Mouse (Mus musculus) lung, embryonic 15.5 days (tissue): Measurements from ENCODE around the gene Gm10401. TPM values are rescaled to one million over a fixed set of nuclear protein-coding genes. Genes with fewer than 3 reads are reported as not detected.
"Not testable (repeated sequence)": the region's sequence is repeated elsewhere in the genome, so short reads cannot be mapped to it uniquely, and the experiment has no call there.

Experiments used
- ATAC-seq: fragments of 200-750 bp; cut with Nextera tagmentation; 2 replicates; pipeline ENCODE4 v1.8.0; 2017; ENCODE audit warnings: moderate number of reproducible peaks, borderline replicate concordance; ENCODE audit not compliant: low FRiP score, low TSS enrichment; ENCODE audit errors: extremely low read depth
- H3K27ac ChIP-seq: fragments of 300-500 bp; sonication (generic); 2 replicates; pipeline ENCODE4 v1.5.1; 2015; ENCODE audit warnings: moderate library complexity, mild to moderate bottlenecking, inconsistent platforms
- H3K27me3 ChIP-seq: fragments of 300-500 bp; sonication (generic); 2 replicates; pipeline ENCODE4 v1.6.1; 2015; ENCODE audit warnings: inconsistent platforms
- H3K36me3 ChIP-seq: fragments of 300-500 bp; sonication (generic); 2 replicates; pipeline ENCODE4 v1.6.1; 2015; ENCODE audit warnings: inconsistent platforms
- H3K4me1 ChIP-seq: fragments of 300-500 bp; sonication (generic); 2 replicates; pipeline ENCODE4 v1.6.1; 2015; ENCODE audit warnings: inconsistent platforms
- H3K4me2 ChIP-seq: fragments of 300-500 bp; sonication (generic); 2 replicates; pipeline ENCODE4 v1.6.1; 2015; ENCODE audit warnings: inconsistent platforms, mild to moderate bottlenecking, moderate library complexity
- H3K4me3 ChIP-seq: fragments of 300-500 bp; sonication (generic); 2 replicates; pipeline ENCODE4 v1.5.1; 2015; ENCODE audit warnings: mild to moderate bottlenecking, inconsistent platforms
- H3K9ac ChIP-seq: fragments of 300-500 bp; sonication (generic); 2 replicates; pipeline ENCODE4 v1.6.1; 2015; ENCODE audit warnings: inconsistent platforms
- H3K9me3 ChIP-seq: fragments of 300-500 bp; sonication (generic); 2 replicates; pipeline ENCODE4 v1.6.1; 2016; ENCODE audit warnings: inconsistent platforms
- WGBS: fragments of 180-500 bp; shearing (Covaris S2); methylation state at CpG from one replicate; pipeline ENCODE4 v1.1.7; 2015; 5-methylcytosine and 5-hydroxymethylcytosine counted together
- polyA plus RNA-seq: library from polyadenylated mRNA; unstranded; fragments of >200 nt; fragmentation: Nextera tagmentation; extraction: Ambion mirVana; gene quantifications from 2 replicates; pipeline ENCODE4 v1.2.1, GENCODE M21; 2015

Gene Gm10401
- polyA plus RNA-seq, 1 experiment from 2014 or later, result 26.9 TPM

GRCm38 (mm10) chr5:115083492-115083891 is 14.6 kb downstream of the Gm10401 start:
- peaks cover 54% of the 10 kb centered on the region for H3K36me3 ChIP-seq
- H3K27me3 ChIP-seq, result no peaks in the 10 kb centered on the region
- WGBS, result 81% methylated on average over 6 of the region's 6 CpGs
- no peak overlapping the region for H3K4me2 ChIP-seq
- H3K9me3 ChIP-seq, result no peaks in the 10 kb centered on the region
- H3K9ac ChIP-seq, result no peak overlapping the region
- ATAC-seq, result no peak
- no peak overlapping the region for H3K27ac ChIP-seq
- H3K4me1 ChIP-seq, result no peaks in the 10 kb centered on the region
- no peak overlapping the region for H3K4me3 ChIP-seq

GRCm38 (mm10) chr5:115081636-115082035 is 16.5 kb downstream of the Gm10401 start:
- ATAC-seq, result no peak
- H3K36me3 ChIP-seq, result peaks cover 44% of the 10 kb centered on the region
- no peaks in the 10 kb centered on the region for H3K27me3 ChIP-seq
- no peak overlapping the region for H3K4me2 ChIP-seq
- no peaks in the 10 kb centered on the region for H3K9me3 ChIP-seq
- H3K4me1 ChIP-seq, result no peaks in the 10 kb centered on the region
- no peak overlapping the region for H3K27ac ChIP-seq
- H3K9ac ChIP-seq, result no peak overlapping the region
- 81% methylated on average over 5 of the region's 5 CpGs for WGBS
- no peak overlapping the region for H3K4me3 ChIP-seq

GRCm38 (mm10) chr5:115076144-115076901 is 21.8 kb downstream of the Gm10401 start:
- peaks cover 12% of the 10 kb centered on the region; the same call in 1 of the 2 replicates for H3K4me1 ChIP-seq
- ATAC-seq, result no peak
- no peak overlapping the region for H3K4me2 ChIP-seq
- H3K9ac ChIP-seq, result no peak overlapping the region
- no peaks in the 10 kb centered on the region for H3K9me3 ChIP-seq
- WGBS, result 58% methylated on average over 5 of the region's 5 CpGs
- peaks cover 16% of the 10 kb centered on the region; the same call in 1 of the 2 replicates for H3K36me3 ChIP-seq
- no peaks in the 10 kb centered on the region for H3K27me3 ChIP-seq
- H3K27ac ChIP-seq, result no peak overlapping the region
- no peak overlapping the region for H3K4me3 ChIP-seq

- H3K36me3 ChIP-seq, result peaks cover 15% of the 10 kb centered on the region; the same call in 1 of the 2 replicates
- 69% methylated on average over 4 of the region's 4 CpGs for WGBS
- no peaks in the 10 kb centered on the region for H3K9me3 ChIP-seq
- no peaks in the 10 kb centered on the region for H3K27me3 ChIP-seq
- no peak overlapping the region for H3K4me2 ChIP-seq
- H3K4me1 ChIP-seq, result peaks cover 14% of the 10 kb centered on the region; the same call in 1 of the 2 replicates
- no peak overlapping the region for H3K27ac ChIP-seq
- no peak for ATAC-seq
- no peak overlapping the region for H3K4me3 ChIP-seq
- no peak overlapping the region for H3K9ac ChIP-seq
Measured at GRCm38 (mm10) chr5:115074749-115075148, 23.3 kb downstream of the Gm10401 start.

- H3K9me3 ChIP-seq, ATAC-seq, H3K27ac ChIP-seq, H3K4me3 ChIP-seq, H3K4me2 ChIP-seq, H3K9ac ChIP-seq, H3K27me3 ChIP-seq: not testable (repeated sequence)
- H3K4me1 ChIP-seq, result peaks cover 14% of the 10 kb centered on the region; the same call in 1 of the 2 replicates
- WGBS, result 69% methylated on average over 8 of the region's 8 CpGs
- peaks cover 15% of the 10 kb centered on the region; the same call in 1 of the 2 replicates for H3K36me3 ChIP-seq
Measured at GRCm38 (mm10) chr5:115073306-115073705, 24.8 kb downstream of the Gm10401 start.

GRCm38 (mm10) chr5:115072143-115072542 is 26.0 kb downstream of the Gm10401 start:
- Histone ChIP-seq H3K9me3 (no peaks in the 10 kb centered on the region), H3K36me3 (peaks cover 11% of the 10 kb centered on the region; the same call in 1 of the 2 replicates), H3K4me2 (no peak overlapping the region), H3K27ac (no peak overlapping the region), H3K4me1 (peaks cover 14% of the 10 kb centered on the region; the same call in 1 of the 2 replicates), H3K27me3 (no peaks in the 10 kb centered on the region), H3K4me3 (no peak overlapping the region), H3K9ac (no peak overlapping the region)
- WGBS, result 71% methylated on average over 7 of the region's 7 CpGs
- no peak; the same call in 1 of the 2 replicates for ATAC-seq

GRCm38 (mm10) chr5:115071096-115071901 is 26.8 kb downstream of the Gm10401 start:
- peaks cover 14% of the 10 kb centered on the region; the same call in 1 of the 2 replicates for H3K4me1 ChIP-seq

GRCm38 (mm10) chr5:115070457-115070856 is 27.6 kb downstream of the Gm10401 start:
- Histone ChIP-seq H3K36me3 (0 out of 2 replicates have a peak, but pooled peaks cover 4% of the 10 kb centered on the region), H3K27ac (no peak overlapping the region), H3K4me2 (no peak overlapping the region), H3K9ac (no peak overlapping the region), H3K4me3 (no peak overlapping the region), H3K4me1 (peaks cover 14% of the 10 kb centered on the region; the same call in 1 of the 2 replicates), H3K9me3 (no peaks in the 10 kb centered on the region), H3K27me3 (no peaks in the 10 kb centered on the region)
- ATAC-seq, result no peak
- 94% methylated on average over 2 of the region's 2 CpGs for WGBS

More at GRCm38 (mm10) chr5:115071096-115071901, 26.8 kb downstream of the Gm10401 start:
- no peaks in the 10 kb centered on the region for H3K27me3 ChIP-seq
- H3K36me3 ChIP-seq, result peaks cover 9% of the 10 kb centered on the region; the same call in 1 of the 2 replicates
- no peak overlapping the region for H3K4me2 ChIP-seq
- 83% methylated on average over 11 of the region's 11 CpGs for WGBS
- H3K4me3 ChIP-seq, result no peak overlapping the region
- H3K9me3 ChIP-seq, result no peaks in the 10 kb centered on the region
- ATAC-seq, result 0 out of 2 replicates have a peak, but pooled peaks have one; percentile 11
- 0 out of 2 replicates have a peak overlapping the region, but pooled peaks have one; percentile 36 for H3K27ac ChIP-seq
- H3K9ac ChIP-seq, result no peak overlapping the region

- no peak for ATAC-seq
- H3K9me3 ChIP-seq, result no peaks in the 10 kb centered on the region
Measured at GRCm38 (mm10) chr5:115069611-115070010, 28.5 kb downstream of the Gm10401 start.

GRCm38 (mm10) chr5:115068671-115069421 is 29.2 kb downstream of the Gm10401 start:
- H3K27me3 ChIP-seq, result no peaks in the 10 kb centered on the region
- no peaks in the 10 kb centered on the region for H3K9me3 ChIP-seq
- no peak overlapping the region for H3K27ac ChIP-seq
- no peak overlapping the region for H3K4me2 ChIP-seq
- H3K36me3 ChIP-seq, result no peaks in the 10 kb centered on the region
- 85% methylated on average over 11 of the region's 11 CpGs for WGBS
- H3K4me3 ChIP-seq, result no peak overlapping the region
- no peak overlapping the region for H3K9ac ChIP-seq
- peaks cover 14% of the 10 kb centered on the region; the same call in 1 of the 2 replicates for H3K4me1 ChIP-seq
- ATAC-seq, result no peak

More at GRCm38 (mm10) chr5:115069611-115070010, 28.5 kb downstream of the Gm10401 start:
- 80% methylated on average over 3 of the region's 3 CpGs for WGBS
- H3K4me3 ChIP-seq, result no peak overlapping the region
- H3K9ac ChIP-seq, result no peak overlapping the region
- no peaks in the 10 kb centered on the region for H3K27me3 ChIP-seq
- no peak overlapping the region for H3K27ac ChIP-seq
- no peaks in the 10 kb centered on the region for H3K36me3 ChIP-seq
- H3K4me1 ChIP-seq, result peaks cover 14% of the 10 kb centered on the region; the same call in 1 of the 2 replicates
- no peak overlapping the region for H3K4me2 ChIP-seq

GRCm38 (mm10) chr5:115066245-115066644 is 31.9 kb downstream of the Gm10401 start:
- Histone ChIP-seq H3K4me1 (peaks cover 1% of the 10 kb centered on the region; the same call in 1 of the 2 replicates), H3K27ac (no peak overlapping the region), H3K4me2 (no peak overlapping the region), H3K36me3 (no peaks in the 10 kb centered on the region), H3K27me3 (no peaks in the 10 kb centered on the region), H3K9ac (no peak overlapping the region), H3K9me3 (no peaks in the 10 kb centered on the region), H3K4me3 (no peak overlapping the region)
- ATAC-seq, result no peak
- WGBS, result 57% methylated on average over 4 of the region's 4 CpGs
